Mouse (Mus musculus): ENCODE results near the gene Tacstd2.
"Not testable (repeated sequence)": the region's sequence is repeated elsewhere in the genome, so short reads cannot be mapped to it uniquely, and the experiment has no call there.

Tacstd2 gene

GRCm38 (mm10) chr6:67535777-67536054, at the start of gene Tacstd2:
Gene Tacstd2, minus strand, starts transcription at chr6:67535796.
- no peak for DNase-seq (ENCODE audit: extremely low spot score, low spot score)

GRCm38 (mm10) chr6:67566270-67566669, 30.7 kb upstream of the Tacstd2 start:
- DNase-seq (ENCODE audit: extremely low spot score, low spot score): no peak

GRCm38 (mm10) chr6:67555376-67555775, 19.8 kb upstream of the Tacstd2 start:
- DNase-seq (ENCODE audit: extremely low spot score, low spot score): no peak

DNA sequence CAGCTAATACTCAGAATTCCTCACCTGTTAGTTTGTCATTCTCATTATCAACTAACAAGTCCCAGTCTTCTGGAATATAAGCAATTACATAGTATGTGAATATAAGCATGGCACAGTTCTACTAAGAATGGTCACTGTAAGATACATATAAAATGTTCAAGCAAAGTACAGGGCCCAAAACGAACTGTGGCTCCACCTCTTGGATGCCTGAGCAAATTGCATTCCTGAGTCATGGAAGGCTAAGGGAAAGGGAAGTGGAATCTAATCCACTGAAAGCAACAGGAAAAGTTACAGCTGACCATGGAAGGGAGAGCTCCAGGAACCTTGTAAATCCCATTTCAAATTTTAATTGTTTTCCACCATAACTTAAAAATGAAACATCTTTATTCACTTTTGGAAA, 14.0 kb upstream of the Tacstd2 start:
- DNase-seq (ENCODE audit: extremely low spot score, low spot score): no peak

- peak; percentile 58 for DNase-seq (ENCODE audit: extremely low spot score, low spot score)
Observed at GRCm38 (mm10) chr6:67535005-67535776, 405 bp downstream of the Tacstd2 start.

DNA sequence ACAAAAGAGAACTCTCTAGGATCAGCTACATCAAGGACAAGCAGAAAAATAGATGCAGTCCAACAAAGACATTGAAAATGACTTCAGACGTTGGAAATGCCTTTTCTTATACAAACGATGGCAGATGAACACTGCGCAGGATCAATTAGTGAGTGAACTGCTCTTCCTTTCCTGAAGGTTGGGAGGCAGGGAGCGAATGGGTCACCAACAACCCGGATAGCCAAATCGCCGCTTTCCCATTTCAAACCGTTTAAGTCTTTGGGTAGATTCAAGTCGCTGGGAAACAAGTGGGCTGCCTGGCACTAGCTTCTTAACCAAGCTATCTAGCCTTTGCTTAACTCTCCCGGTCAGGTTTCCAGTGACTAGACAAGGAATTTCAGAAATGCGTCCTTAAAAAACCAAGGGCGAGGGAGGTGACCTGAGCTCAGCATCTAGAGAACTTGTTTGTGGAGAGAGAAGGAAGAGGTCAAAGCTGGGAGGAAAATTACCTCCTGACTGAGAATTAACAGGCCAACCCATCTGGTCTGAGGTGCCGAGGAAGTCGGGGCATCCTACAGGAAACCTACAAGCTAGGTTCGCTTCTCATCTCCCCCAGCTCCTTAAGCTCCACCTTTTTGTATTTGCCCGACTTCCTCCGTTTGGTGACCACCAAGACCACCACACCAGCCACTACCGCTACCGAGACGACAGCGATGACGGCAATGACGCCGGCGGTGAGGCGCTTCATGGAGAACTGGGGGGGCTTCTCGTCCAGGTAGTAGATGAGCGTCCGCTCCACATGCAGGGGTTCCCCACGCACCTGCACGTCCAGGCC, 1.2 kb downstream of the Tacstd2 start:
- DNase-seq (ENCODE audit: extremely low spot score, low spot score): peak; percentile 41

DNA sequence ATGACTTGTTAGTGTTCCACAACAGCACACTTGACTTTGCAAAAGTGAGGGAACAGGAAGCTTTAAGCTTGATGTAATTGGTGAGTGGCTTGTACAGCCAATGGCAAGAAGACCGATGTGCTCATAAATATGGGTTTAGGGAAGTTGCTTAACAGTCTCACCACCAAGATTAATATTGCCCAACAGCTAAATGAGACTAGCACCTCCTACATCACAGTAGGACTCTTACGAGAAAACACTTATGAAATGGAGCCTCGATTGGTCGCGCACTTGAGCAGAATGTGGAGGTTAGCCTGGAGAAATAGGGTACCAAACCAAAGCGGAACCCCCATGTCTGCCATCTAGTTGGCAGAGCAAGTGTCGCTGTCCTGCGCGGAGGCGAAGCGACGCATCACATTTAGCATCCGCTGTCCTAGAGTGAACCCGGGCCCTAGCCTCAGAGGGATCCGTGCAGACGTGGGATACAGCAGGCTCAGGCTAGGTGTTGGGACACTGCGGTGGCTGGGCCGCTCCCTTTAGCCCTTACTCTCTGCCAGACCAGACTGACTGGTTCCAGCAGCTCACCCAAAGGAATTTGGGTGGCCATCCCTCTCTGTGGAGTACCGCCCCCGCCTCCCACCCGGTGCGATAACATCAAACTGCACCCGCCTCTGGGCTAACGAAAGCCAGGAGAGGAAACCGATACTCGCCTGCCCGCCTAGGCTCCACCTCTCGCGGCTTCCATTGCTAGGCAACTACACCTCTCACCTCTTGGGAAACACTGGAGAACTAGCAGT, 2.7 kb downstream of the Tacstd2 start:
- DNase-seq (ENCODE audit: extremely low spot score, low spot score): peak; percentile 52

DNA sequence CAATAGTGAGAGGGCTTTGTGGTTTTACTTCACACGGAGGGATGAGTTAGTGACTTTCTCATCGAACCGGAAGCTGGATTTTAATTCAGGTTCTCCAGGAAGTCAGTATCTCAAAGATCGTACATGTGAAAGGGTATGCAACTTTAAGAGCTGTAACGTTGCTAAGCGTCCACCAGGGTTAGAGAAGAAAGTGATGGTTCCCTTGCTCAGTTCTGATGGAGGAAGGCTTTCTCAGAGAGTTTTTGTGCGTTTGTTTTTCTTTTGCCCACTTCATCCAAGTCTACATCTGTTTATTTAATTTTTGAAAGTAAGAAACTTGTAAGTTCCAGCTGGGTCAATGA, 3.8 kb downstream of the Tacstd2 start:
- no peak for DNase-seq (ENCODE audit: extremely low spot score, low spot score)

- no peak for DNase-seq (ENCODE audit: extremely low spot score, low spot score)
Observed at GRCm38 (mm10) chr6:67530992-67531821, 4.4 kb downstream of the Tacstd2 start.

DNA sequence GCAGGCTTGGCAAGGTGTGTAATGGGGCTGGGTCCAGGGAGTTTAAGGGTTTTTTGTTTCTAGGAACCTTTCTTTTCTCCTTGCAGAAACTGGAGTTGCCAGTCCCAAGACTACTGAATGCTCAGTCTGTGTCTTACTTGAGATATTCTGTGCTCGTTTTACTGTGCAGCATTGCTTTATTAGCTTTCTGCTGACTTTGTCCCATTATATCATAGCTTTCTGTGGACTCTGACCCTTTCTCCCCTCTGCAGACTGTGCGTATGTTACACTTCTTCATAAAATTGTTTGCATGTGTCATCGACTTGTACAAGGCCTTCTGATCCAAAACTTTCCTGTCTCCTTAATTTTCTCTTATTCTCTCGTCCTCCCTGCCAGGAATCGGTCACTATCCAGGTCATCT, 9.2 kb downstream of the Tacstd2 start:
- DNase-seq (ENCODE audit: extremely low spot score, low spot score): no peak

GRCm38 (mm10) chr6:67510752-67511151, 24.8 kb downstream of the Tacstd2 start:
- peak; percentile 21 for DNase-seq (ENCODE audit: extremely low spot score, low spot score)

DNA sequence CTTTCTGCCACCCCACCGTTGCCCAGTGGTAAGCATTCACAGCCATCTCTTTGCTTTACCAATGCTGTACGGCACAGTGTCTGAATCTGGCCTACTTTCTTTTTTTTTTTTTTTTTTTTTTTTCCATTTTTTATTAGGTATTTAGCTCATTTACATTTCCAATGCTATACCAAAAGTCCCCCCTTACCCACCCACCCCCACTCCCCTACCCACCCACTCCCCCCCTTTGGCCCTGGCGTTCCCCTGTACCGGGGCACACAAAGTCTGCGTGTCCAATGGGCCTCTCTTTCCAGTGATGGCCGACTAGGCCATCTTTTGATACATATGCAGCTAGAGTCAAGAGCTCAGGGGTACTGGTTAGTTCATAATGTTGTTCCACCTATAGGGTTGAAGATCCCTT, 33.7 kb downstream of the Tacstd2 start:
- DNase-seq (ENCODE audit: extremely low spot score, low spot score): not testable (repeated sequence)

- no peak for DNase-seq (ENCODE audit: extremely low spot score, low spot score)
Observed at GRCm38 (mm10) chr6:67491755-67492154, 43.8 kb downstream of the Tacstd2 start, which contains the start of gene Il23r. Gene Il23r, minus strand, starts transcription at chr6:67491855.
